Mouse (Mus musculus) T-helper 1 cell (primary cell): ENCODE measurements around the gene Spata31d1a.
"Not testable (repeated sequence)": the region's sequence is repeated elsewhere in the genome, so short reads cannot be mapped to it uniquely, and the experiment has no call there.

Experiments used
- in situ Hi-C: fragments of 300-600 bp; cut with MboI, MseI; formaldehyde crosslinking; loops from one replicate; pipeline ENCODE4 v1.15.1; 2025; ENCODE audit warnings: high pct_unique_total_duplicates

Gene Spata31d1a

DNA sequence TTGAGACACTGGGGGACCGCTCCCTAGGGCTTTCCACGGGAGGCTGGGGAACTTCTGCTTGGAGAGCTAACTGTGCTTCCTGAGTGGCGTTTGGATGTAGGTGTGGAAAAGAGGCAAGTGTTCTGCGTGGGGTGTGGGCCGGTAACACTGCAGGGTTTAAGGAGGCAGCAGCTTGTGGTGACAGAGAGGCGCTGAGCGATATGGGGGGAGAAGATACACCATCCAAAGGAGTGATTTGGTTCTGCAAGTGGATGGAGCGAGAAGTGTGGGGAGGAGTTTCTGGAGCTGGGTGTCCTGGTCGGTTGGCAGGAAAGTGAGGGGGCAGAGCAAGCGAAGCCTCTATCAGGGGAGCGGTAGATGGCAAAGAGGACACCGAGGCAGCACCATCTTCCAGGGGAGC is 6.6 kb downstream of the Spata31d1a start:
- in situ Hi-C loops: no loop called here

DNA sequence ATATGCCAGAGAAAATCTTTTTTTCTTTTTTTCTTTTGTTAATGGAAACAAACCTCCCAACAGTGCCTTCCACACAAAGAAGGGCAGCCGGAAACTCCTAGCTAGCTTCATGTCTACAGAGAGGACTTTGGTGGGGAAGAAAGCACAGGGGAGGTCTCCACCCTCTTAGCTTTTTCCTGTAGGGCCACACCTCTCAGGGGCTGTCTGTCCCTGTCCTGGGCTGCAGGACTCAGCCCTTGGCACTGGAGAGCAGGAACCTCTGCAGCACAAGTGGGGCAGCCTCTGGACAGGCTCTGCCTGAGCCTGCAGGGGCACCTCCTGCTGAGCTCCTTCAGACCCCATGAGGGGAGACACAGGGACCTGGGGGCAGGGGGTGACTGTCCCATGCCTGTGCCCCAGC is 10.0 kb downstream of the Spata31d1a start:
- in situ Hi-C loops: not testable (repeated sequence)

DNA sequence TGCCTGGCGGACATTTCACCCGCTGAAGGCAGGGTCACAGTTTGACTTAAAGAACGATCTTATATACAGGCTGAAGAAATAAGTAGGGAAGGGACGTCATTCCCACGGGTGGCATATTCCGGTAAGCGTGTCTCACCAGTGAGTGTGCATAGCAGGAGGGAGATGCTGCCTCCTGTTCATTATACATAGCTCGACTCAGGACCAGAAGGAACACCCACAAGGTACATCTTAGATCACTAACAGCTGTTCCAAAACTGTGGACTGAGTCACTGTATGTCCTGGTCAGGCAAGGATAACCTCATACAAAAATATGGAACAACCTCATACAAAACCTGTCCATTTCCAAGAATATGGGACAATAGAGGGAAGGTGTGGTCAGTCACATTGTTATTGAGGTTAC is 11.0 kb downstream of the Spata31d1a start:
- in situ Hi-C loops: no loop called here

DNA sequence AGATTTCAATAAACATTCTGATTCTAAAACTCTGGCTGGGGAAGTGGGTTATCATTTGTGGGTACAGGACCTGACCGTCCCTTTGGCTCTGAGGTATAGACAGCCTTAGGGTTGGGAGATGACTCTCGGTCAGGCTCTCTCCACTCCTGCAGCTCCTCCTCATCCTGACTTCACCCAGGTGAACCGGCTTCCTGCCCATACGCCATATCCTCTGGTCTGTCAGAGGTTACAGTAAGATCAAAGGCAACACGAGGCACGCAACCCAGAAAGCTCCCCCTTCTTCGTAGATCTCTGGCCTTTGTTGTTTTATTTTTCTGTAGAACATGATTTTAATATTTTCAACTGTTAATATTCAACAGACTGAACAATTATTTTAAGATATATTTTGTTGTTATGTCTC is 14.3 kb downstream of the Spata31d1a start:
- in situ Hi-C loops: no loop called here

DNA sequence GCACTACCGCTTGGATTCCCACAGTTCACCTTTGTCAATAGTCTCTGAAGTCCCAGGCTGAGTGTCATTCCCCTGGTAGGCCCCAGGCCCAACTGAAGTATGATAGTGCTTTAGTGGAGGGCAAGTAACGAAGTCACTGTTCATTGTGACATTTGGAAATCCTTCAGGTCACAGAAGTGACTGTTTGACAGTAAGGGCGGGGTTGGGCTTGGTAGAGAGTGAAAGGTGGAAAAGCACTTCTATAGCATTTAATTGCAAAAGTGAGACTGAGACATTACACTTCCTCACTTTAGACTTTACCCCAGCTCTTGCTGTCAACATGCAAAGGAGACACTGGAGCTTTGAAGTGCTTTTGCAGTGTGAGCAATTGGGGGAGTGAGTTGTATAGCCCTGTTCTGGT is 16.1 kb downstream of the Spata31d1a start, which contains the start of gene 4921517D22Rik:
4921517D22Rik (minus strand) TSS at position 101 of the 400 bp plus-strand sequence.
- in situ Hi-C loops: no loop called here

DNA sequence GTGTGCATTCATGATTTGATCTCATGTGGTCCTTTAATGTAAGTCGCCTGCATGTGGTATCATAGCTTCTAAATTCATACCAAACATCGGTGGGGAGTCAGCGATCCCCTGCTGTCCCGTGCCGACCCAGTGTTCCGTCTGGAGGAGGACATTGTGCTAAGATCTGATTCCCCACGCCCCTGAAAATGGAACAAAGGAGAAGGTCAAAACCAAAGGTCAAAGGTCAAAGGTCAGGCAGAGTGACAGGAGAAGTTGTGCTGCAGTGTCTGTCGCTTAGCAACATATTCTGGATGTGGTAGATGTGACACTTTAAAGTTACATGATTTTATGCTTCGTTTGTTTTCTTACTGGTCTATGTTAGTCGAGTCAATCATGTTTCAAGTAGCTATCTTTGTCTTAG is 18.7 kb downstream of the Spata31d1a start:
- in situ Hi-C loops: no loop called here

DNA sequence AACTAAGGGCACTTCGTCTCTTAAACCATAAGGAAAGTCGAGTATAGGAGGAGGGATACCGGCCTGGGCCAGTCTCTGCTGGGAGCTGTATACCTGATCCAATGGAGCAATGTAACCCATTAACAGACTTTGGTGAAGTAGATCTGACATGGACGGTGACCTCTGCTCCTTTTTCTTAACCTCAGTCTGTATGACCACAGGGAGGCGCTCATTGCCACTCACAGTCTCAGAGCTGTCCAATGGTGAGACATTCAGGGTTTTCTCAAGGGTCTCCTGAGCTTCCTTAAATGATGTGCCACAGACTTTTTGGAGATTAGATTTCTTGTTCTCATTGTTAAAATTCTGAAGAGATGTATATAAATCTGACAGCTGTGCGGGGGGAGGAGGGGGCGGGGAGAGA is 19.6 kb downstream of the Spata31d1a start:
- in situ Hi-C loops: no loop called here

DNA sequence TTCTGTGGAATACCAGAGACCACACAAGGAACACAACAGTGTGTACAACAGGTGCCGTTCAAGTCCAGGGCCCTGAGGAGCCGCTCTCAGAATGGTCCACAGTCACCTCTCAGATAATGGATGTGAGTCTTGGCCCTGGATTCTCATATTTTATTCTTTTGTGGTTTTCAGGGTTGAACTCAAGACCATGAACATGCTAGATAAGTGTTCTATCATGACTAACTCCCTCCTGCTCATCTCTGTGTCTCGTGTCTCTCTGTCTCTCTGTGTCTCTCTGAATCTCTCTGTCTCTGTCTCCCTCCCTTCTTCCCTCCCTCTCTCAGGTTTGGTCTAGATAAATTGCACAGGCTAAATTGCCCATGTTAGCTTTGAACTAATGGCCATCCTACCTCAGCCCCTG is 20.3 kb downstream of the Spata31d1a start:
- in situ Hi-C loops: no loop called here

DNA sequence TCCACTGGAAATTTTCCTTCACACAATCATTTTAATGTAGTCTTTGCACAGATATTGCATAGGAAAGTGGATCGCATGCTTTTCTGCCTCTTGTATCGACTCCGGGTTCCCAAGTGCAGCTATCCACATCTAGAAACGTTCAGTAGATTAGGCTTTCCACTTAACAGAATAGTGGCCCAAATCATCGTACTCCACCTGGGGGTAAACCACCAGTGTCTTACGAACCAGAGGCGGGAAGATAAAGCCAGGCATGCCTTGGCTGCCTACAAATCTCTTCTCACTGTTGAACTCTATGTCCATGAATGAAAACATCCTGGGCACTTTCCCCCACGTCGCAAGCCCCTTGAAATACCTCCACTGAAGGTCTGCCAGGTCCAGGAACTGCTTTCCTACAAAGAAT is 20.8 kb downstream of the Spata31d1a start:
- in situ Hi-C loops: no loop called here

DNA sequence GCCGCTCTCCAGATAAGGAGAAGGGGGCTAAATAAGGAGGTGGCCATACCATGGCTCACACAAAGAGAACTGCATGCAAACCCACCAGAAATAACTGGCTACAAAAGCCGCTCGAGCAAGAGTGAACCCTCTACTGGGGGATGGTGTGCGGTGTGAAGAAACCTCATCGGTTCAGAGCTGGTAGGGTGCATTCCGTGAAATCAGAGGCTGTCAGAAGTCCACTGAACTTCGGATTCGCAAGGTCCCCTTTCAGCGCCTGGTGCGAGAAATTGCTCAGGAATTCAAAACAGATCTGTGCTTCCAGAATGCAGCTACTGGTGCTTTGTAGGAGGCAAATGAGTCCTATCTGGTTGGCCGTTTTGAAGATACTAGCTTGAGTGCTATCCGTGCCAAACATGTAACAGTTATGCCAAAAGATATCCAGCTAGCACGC is 21.8 kb downstream of the Spata31d1a start:
- in situ Hi-C loops: no loop called here

DNA sequence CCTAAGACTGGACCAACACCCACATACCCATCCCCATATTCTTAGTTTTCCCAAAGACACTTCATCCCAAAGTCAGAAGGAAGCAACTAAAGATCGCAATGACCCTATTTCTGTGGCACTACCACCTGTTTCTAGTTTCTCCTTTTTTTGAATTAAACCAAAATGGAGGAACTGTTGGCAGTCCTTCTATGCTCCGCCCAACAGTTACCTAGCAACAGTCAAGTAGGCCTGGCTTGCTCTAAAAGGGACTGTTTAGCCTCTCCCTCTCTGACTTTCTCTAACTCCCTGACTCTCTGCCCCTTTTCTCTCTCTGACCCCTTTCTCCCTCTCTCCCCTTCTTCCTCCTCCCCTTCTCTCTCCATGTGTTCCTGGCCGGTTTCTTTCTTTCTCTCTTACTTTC is 24.9 kb downstream of the Spata31d1a start:
- in situ Hi-C loops: no loop called here

DNA sequence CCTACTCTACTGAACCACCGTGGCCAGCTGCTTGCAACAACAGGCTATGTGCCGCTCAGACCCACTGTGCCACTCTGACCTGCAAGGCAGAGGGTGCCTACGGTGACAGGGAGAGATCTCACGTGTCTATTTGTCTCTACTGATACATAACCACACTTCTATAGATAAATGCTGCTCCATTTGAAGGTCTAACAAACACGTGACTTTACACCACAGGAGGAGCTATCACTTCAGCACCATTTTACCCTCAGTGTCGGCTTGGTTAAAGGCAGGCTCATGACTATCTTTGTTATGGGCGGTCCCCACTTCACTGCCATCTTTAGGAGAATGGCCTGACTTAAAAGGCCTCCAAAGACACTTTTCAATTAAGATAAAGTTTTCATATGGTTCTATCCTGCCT is 27.5 kb downstream of the Spata31d1a start:
- in situ Hi-C loops: no loop called here

DNA sequence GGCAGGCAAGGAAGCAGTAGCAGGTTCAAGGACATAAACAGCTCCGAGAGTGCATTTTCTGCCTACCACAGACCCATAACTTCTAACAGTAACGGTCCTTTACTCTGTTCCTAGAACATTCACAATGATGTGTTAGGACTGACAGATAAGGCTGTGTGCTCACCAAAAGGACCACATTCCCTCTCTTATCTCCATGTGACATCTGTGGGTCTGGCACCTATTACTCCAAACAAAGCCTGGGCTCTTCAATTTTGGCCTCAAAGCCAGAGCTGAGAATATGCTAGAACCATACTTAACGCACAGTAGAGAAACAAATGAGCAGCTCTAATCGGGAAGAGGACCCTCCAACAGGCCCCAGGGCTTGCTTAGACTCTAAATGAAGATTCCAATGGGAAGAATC is 30.2 kb downstream of the Spata31d1a start:
- in situ Hi-C loops: no loop called here

DNA sequence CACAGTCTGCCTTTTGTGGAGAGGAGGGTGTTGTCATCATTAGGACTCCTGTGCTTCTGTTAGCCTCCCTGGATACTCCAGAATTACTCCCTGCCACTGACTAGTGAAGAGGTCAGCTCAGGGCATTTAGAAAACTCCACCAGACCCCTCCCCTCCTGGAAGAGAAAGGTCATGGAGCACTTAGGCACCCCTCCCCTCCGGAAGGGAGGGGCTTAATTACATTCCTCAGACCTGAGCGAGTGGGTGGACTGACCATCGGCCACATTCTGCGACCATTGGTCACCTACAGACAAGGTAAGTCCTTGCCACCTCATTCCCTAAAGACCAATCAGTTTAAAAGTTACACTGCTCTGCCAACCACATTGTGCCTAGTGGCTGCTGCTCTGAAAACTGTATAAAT is 30.8 kb downstream of the Spata31d1a start:
- in situ Hi-C loops: no loop called here

DNA sequence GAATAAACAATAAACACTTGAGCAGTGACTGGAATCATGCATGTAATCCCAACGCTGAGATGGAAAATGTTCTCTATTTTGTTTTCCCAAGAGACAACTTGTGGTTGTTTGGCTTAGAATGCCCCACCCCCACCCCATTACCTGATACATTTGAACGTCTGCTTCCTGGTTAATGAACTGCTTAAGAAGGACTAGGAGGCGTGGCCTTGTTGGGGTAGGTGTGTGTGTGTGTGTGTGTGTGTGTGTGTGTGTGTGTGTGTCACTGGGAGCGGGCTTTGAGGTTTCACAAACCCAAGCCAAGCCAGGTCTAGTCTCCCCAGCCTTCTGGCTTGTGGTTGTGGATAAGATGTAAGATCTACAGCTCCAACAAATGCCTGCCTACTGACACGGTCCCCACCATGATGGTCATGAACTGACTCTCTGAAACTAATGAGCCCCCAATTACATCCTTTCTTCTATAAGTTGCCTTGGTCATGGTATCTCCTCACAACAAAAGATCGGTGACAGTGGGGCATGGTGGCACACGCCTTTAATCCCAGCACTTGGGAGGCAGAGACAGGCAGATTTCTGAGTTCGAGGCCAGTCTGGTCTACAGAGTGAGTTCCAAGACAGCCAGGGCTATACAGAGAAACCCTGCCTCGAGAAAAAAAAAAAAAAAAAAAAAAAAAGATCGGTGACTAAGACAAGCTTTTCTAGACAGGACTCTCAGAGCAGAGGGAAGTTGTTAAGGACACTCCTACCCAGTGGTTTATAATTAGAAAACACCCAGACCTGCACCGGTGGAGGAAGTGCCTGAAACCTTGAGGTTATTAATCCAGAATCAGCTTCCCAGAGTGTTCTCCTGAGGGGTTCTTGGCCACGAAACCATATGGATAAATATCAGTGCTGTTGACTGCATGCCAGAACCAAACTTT is 33.6 kb downstream of the Spata31d1a start:
- in situ Hi-C loops: no loop called here

DNA sequence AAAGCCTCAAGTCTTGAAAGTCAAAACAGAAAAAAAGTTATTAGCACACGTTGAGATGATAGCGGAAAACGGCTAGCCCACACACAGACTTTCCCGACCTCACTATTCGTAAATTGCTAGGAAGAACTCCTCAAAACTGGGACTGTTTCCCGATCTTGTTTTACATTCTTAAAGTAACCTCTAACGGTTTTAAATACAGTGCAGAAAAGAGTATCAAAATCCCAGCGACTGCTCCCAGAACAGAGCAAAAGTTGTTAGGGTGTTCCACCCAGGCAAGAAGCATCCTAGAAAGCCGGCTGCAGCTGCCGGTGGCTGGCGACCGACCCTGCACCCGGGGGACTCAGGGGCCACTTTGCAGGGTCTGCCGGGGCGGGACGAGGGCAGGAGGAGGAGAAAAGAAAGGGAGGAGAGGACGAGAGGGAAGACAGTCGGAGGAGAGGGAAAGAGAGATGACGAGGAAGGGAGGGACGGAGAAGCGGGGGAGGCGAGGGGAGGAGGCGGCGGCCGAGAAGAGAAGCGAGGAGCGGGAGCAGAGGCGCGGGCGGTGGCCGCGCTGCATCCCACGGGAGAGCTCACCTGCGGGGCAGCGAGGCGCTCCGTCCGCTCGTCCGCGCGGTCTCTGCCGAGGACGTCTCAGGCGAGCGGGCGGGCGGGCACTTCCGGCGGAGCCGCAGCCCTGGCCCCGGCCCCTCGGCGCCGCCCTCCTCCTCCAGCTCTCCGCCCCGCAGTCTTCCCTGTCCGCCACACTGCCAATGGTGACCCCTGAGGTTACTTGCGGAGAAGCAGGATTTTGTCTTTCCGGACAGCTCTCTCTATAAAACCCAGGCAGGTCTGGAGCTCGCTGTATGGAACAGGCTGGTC is 34.7 kb downstream of the Spata31d1a start, which contains the start of gene Golm1:
Golm1 (minus strand) TSS at position 661 of the 861 bp plus-strand sequence.
- in situ Hi-C loops: no loop called here

DNA sequence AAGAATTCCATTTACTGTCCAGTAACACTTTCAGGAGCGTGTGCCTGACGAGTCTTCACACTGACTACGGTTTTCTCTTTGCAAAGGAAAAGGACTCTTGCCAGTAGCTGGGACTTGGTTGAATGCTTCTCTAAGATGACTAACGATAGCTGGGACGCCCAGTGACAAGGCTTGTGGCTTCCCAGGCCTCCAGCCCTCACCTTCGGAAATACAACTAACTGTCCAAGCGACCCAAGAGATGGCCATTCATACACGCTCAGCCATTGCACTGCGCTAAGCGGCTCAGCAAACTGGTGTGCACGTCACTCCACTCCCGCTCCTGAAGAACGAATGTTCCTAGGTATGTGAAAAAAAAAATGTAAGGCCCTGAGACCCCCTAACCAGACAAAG is 35.4 kb downstream of the Spata31d1a start:
- in situ Hi-C loops: no loop called here

DNA sequence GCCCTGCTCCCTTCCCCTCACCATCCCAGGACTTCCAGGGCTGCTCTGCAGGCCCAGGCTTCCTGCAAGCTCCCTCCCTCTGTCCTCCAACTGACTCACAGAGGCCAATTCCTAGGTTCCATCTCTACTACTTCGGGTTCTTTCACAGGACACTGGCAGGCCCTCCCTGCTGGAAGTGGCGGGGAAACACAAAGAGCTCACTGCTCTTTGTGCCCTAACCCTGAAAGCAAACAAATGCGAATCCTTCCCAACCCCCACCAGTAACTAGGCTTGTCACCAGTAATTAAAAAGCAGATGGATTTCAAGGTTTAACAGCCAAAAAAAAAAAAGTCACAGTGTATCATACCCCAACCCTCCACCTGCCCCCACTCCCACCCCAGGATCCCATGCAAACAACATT is 35.9 kb downstream of the Spata31d1a start:
- in situ Hi-C loops: no loop called here

DNA sequence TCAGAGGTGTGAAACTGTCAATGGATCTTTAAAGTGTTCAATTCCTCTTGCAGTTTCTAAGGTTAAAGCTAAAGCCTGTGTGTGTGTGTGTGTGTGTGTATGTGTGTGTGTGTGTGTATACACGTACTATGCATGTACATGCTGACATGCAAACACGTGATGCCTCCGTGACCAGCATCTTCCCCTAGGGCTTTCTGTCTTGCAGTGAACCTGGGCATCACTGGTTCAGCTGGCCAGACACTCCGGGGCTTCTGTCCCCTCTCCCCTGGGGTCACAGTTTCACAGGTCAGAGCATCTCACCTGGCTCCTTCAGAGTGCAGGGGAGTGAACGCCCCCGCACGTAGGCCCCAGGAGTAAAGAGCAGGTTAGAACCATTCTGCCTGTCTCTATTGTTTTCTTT is 36.5 kb downstream of the Spata31d1a start:
- in situ Hi-C loops: no loop called here

DNA sequence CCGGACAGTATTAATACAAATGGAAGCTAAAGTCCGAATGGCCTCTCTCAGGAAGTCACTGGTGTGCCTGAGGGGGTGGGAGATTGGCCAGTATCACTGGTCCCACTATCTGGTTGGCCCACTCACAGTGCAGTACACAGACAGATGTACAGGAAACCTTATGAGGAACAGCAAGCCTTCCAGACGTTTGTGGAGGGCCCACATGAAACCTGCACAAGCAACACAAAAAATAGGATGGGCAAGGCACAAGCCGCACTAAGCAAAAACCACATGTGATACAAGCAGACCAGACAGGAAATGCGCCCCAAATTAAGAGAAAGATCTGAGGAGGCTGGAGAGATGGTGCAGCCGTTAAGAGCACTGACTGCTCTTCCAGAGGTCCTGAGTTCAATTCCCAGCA is 37.9 kb downstream of the Spata31d1a start:
- in situ Hi-C loops: no loop called here

DNA sequence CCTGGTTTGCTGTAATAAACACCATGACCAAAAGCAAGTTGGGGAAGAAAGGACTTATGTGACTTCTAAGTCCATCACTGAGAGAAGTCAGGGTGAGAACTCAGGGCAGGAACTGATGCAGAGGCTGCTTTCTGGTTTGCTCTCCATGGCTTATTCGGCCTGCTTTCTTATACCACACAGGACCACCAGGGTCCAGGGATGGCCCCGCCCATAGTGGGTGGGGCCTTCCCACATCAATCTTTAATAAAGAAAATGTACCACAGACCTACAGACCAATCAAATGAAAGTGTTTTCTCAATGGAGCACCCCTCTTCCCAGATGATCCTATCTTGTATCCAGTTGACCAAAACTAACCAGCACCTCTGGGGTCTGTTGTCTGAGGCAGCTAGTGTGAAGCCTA is 38.6 kb downstream of the Spata31d1a start:
- in situ Hi-C loops: no loop called here

DNA sequence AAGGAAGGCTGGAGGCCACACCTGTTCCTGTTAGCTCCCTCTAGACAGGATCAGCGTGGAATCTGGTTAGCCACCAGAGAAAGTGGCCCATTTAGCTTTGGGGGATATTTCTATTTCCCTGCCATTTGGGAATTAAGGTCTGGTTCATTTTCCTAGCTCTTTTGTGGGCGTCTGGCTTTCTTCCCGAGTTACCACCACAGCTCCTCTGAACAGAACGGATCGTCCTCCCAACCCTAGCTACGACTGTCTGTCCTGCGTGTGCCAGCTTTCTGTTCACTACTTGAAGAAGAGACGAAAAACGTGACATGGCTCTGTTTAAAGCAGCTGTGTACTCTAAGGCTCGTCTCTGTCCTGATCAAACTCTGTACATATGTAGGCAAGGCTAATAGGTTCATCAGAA is 40.2 kb downstream of the Spata31d1a start:
- in situ Hi-C loops: no loop called here
